Mouse (Mus musculus): ENCODE measurements around the gene Il2rb.

- TF ChIP-seq CTCF (IDR thresholded peaks at IDR 0.05; ENCODE audit: low read depth) (no peak), EP300 (IDR thresholded peaks at IDR 0.05; ENCODE audit: low read depth) (no peak)
Observed at GRCm38 (mm10) chr15:78542767-78543303, 47.8 kb upstream of the Il2rb start.

All from liver, postnatal 0 days (tissue).